Mouse (Mus musculus) spleen, adult 2 months (tissue): ENCODE results near the gene Asap2. TPM values are rescaled to one million over a fixed set of nuclear protein-coding genes. Genes with fewer than 3 reads are reported as not detected.

Source experiments
- DNase-seq, 2 experiments: peaks; one replicate each; pipeline versions ENCODE4 v3.0.0 to v3.0.0-alpha.2; 2012 to 2021; ENCODE audit warnings: low spot score in 2 of 2, low read depth in 1 of 2
- H3K27ac ChIP-seq: fragments of 200-500 bp; 2 replicates; pipeline ENCODE4 v1.5.1; 2012; ENCODE audit warnings: low read length, inconsistent platforms; ENCODE audit not compliant: insufficient read depth
- H3K27me3 ChIP-seq: fragments of 200-500 bp; 2 replicates; pipeline ENCODE4 v1.6.1; 2012; ENCODE audit warnings: mild to moderate bottlenecking, moderate library complexity, low read length, inconsistent platforms; ENCODE audit not compliant: control insufficient read depth, insufficient read depth
- H3K36me3 ChIP-seq: fragments of 200-500 bp; 2 replicates; pipeline ENCODE4 v1.6.1; 2012; ENCODE audit warnings: mild to moderate bottlenecking, low read length, inconsistent platforms; ENCODE audit not compliant: control insufficient read depth, insufficient read depth
- H3K4me1 ChIP-seq: fragments of 200-500 bp; 2 replicates; pipeline ENCODE4 v1.6.1; 2011; ENCODE audit warnings: inconsistent platforms; ENCODE audit not compliant: control insufficient read depth, insufficient read depth, insufficient read length
- H3K4me3 ChIP-seq: fragments of 200-500 bp; 2 replicates; pipeline ENCODE4 v1.5.1; 2011; ENCODE audit warnings: mild to moderate bottlenecking, inconsistent platforms; ENCODE audit not compliant: insufficient read depth, insufficient read length; ENCODE audit errors: extremely low read depth
- CTCF ChIP-seq: fragments of 200-500 bp; IDR thresholded peaks from 2 replicates; pipeline ENCODE4 v1.5.1; 2011; ENCODE audit warnings: mild to moderate bottlenecking, inconsistent platforms; ENCODE audit not compliant: insufficient read depth, insufficient read length, insufficient replicate concordance; ENCODE audit errors: extremely low read depth
- POLR2A ChIP-seq: fragments of 200-500 bp; IDR thresholded peaks from 2 replicates; pipeline ENCODE4 v1.6.1; 2011; ENCODE audit warnings: low read depth, low read length, inconsistent platforms
- WGBS: fragments of 180-500 bp; shearing (Covaris S2); methylation state at CpG from one replicate; pipeline ENCODE4 v1.1.7; 2018; 5-methylcytosine and 5-hydroxymethylcytosine counted together
- polyA plus RNA-seq: library from polyadenylated mRNA; depleted of rRNA; stranded (reverse); fragments of >200 nt; gene quantifications from 2 replicates; pipeline ENCODE4 v1.2.3, GENCODE M21; 2012

Asap2 gene
- polyA plus RNA-seq, 1 experiment: 3.3 TPM

DNA sequence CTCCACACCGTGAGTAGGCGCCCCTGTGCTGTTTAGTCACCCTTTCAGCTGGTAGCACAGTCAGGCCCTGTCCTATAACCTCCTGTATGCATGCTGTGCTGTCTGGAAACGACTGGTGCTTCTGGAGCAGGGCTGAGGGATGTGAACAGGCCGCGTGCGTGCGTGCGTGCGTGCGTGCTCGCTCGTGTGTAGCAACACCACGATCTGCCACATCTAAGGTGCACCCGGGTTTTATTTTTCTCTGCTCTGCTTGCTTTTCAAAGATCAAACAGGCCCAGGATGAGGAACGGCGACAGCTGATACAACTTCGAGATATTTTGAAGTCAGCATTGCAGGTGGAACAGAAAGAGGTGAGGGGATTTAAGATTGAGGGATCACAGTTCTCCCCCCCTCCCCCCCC is 222.6 kb downstream of the Asap2 start:
- H3K4me3 ChIP-seq: no peak overlapping the region
- no peak for TF ChIP-seq CTCF
- no peak for TF ChIP-seq POLR2A
- DNase-seq: no peak
- no peaks in the 10 kb centered on the region for H3K36me3 ChIP-seq
- H3K27me3 ChIP-seq: no peaks in the 10 kb centered on the region
- peaks cover 7% of the 10 kb centered on the region; the same call in 1 of the 2 replicates for H3K4me1 ChIP-seq
- 61% methylated on average over 17 of the region's 17 CpGs for WGBS
- H3K27ac ChIP-seq: no peak overlapping the region

DNA sequence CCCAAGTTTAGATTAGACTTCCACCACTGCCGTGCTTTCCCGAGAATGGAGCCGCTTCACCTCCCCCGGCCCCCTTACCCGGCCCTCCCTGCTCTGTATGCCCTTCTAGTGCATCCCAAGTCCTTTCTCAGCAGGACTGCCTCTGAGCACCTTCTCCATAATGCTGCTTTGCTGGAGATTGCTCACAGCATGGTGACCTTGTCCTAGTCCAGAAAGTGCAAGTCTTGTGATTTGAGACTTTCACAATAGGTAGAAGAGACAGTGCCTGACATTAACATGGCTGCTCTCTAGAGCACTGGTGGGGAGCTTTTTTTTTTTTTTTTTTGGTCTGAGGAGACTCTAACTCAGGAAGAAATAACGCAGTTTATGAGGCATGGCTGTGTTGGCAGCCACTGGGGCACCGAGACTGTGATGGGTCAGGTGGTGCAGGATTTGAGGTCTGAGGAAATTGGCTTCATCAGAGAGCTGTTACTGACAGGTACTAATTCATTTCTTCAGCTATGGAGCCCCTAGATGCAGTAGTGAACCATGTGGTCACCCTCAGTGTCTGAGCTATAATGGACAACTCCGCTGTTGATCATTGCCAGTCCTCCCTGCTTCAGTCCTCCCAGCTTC is 224.4 kb downstream of the Asap2 start:
- H3K36me3 ChIP-seq: no peaks in the 10 kb centered on the region
- no peaks in the 10 kb centered on the region for H3K27me3 ChIP-seq
- 94% methylated on average over 8 of the region's 8 CpGs for WGBS
- DNase-seq: no peak
- no peak overlapping the region for H3K27ac ChIP-seq
- H3K4me3 ChIP-seq: no peak overlapping the region
- TF ChIP-seq POLR2A (no peak), CTCF (no peak)
- no peaks in the 10 kb centered on the region for H3K4me1 ChIP-seq

DNA sequence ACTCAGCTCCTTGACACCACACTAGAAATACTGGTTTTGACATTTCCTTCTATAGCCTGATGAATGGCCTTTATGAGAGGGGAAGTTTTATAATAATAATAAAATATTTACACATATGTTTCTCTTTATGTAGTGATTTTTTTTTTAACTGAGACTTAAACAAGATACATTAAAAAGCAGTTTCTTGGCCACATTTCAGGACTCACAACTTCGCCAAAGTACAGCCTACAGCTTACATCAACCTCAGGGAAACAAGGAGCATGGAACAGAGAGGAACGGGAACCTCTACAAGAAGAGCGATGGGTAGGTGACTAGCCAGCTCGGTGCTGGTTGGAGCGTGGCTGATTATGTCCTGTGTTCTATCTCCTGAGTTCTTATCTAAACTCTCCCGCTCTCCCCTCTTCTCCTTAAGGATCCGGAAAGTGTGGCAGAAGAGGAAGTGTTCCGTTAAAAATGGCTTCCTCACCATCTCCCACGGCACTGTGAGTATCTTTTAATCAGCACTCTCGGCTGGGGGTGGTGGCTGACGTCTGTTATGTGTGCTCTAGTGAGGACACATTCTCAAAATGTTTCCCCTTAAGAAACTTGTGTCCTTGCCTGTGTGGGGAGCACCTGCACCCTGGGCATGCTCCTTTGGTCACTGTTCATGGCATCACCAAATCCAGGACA is 227.7 kb downstream of the Asap2 start:
- no peak for DNase-seq
- Histone ChIP-seq H3K27me3 (no peaks in the 10 kb centered on the region), H3K27ac (no peak overlapping the region), H3K4me1 (no peaks in the 10 kb centered on the region), H3K4me3 (no peak overlapping the region), H3K36me3 (no peaks in the 10 kb centered on the region)
- no peak for TF ChIP-seq POLR2A
- TF ChIP-seq CTCF: no peak
- 66% methylated on average over 11 of the region's 11 CpGs for WGBS

DNA sequence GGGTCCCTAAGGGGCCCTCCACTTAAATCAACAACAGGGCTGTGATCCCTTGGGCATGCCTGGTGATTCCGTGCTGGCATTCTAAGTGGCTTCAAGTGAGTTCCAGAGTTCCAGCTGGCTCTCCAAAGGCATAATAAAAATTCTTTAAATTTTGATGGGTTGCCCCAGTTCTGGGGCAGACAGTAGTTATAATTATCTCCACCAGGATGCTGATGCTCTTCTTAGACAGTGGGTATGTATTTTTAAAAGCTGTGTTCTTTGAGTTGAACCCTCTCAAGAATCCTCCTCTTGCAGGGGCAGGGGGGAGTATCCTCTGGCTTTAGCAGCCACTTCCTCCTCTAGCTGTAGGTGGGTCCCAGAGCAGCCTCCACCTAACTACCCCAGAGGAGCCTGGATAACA is 230.3 kb downstream of the Asap2 start:
- DNase-seq: no peak
- Histone ChIP-seq H3K27me3 (no peaks in the 10 kb centered on the region), H3K36me3 (no peaks in the 10 kb centered on the region), H3K27ac (no peak overlapping the region), H3K4me1 (no peaks in the 10 kb centered on the region), H3K4me3 (no peak overlapping the region)
- TF ChIP-seq CTCF: no peak
- no peak for TF ChIP-seq POLR2A
- 87% methylated on average over 1 of the region's 1 CpGs for WGBS

DNA sequence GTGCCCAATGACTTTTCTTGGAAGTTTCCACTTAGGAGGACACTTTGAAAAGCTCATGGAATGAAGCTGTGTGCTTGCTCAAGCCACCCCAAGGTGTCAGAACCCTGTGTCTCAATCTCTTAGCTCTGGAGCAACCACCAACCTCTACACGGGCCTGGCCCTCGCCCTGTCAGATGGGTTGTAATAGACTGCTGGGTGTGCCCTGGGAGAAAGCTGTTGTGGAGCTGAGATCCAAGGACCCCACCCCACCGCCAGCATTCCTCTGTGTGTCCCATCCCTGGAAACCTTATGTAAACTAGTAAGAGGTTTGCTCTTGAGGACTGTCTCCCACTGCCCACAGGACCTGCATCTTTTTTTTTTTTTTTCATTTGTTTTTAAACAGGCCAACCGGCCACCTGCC is 233.7 kb downstream of the Asap2 start:
- WGBS: 88% methylated on average over 4 of the region's 4 CpGs
- Histone ChIP-seq H3K36me3 (no peaks in the 10 kb centered on the region), H3K27me3 (no peaks in the 10 kb centered on the region), H3K4me3 (no peak overlapping the region), H3K27ac (no peak overlapping the region), H3K4me1 (no peaks in the 10 kb centered on the region)
- TF ChIP-seq POLR2A (no peak), CTCF (no peak)
- no peak for DNase-seq

DNA sequence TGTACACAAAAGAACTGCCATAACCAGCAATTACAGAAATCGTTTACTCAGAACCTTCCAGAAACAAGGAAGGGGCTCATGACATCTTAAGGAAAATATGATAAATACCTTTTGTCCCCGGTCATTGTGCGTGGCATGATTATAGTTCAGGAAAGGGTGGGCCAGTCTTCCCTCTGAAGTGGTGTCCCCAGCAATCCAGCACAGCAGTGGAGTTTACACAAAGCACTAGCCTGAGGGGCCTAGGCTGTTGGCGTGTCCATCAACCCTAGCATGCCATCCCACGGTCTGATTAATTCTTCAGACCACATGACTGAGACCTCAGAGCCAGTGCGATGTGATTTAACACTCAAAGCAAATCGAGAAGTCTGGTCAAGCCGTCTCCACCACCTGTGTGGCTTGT is 235.1 kb downstream of the Asap2 start:
- 89% methylated on average over 8 of the region's 8 CpGs for WGBS
- no peak for DNase-seq
- no peak overlapping the region for H3K4me3 ChIP-seq
- H3K27me3 ChIP-seq: no peaks in the 10 kb centered on the region
- H3K36me3 ChIP-seq: no peaks in the 10 kb centered on the region
- no peak overlapping the region for H3K27ac ChIP-seq
- TF ChIP-seq POLR2A (no peak), CTCF (no peak)
- H3K4me1 ChIP-seq: no peaks in the 10 kb centered on the region

DNA sequence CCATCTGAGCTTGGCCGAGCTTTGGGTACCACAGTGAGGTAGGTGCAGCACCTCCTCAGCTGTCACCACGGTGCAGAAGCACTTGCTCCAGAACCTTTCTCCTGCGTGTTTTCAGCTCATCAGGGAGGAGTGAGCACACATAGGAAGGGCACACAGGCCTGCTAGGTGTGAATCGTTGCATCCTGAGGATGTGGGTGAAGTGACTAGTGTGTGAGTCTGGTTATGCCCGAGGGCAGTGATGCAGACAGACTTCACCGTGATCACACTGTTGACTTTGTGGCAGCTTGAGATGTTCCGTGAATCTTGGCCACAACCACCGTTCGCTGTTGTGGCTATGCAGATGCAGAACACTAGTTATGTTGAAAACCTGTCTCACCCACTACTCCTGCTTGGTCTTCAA is 236.1 kb downstream of the Asap2 start:
- no peak overlapping the region for H3K4me3 ChIP-seq
- no peak for DNase-seq
- H3K27me3 ChIP-seq: no peaks in the 10 kb centered on the region
- H3K36me3 ChIP-seq: no peaks in the 10 kb centered on the region
- H3K4me1 ChIP-seq: no peaks in the 10 kb centered on the region
- TF ChIP-seq CTCF: no peak
- TF ChIP-seq POLR2A: no peak
- no peak overlapping the region for H3K27ac ChIP-seq
- WGBS: 69% methylated on average over 9 of the region's 9 CpGs
